Mouse (Mus musculus): ENCODE measurements at regions not wholly inside any gene's neighbourhood (a gene's known extent, or its start where the extent isn't known, plus 50 kb on each side); places are given as distances from the start of the nearest gene placed in this dataset.

DNA sequence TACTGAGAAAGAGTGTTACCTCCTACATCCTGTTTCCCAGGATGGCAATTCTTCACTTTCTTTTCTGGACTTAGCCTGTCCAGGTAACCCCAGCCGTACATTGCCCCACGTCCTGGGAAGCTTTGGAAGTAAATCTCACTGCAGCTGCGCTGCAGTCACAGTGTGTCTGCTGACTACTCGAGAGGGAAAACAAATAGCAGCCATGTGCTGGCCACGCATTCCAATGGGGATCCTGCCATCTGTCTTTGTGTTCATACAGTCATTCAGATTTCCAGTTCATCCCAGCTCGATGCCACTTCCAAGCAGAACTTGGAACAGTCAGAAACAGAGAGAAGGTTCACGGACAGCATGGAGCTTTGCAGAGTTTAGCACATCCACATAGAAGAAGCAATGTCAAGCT, 690.2 kb upstream of the Acvr2a start:
- ATAC-seq = peak; percentile 79
- 24% methylated on average over 7 of the region's 7 CpGs for WGBS
- TF ChIP-seq CTCF (IDR thresholded peaks at IDR 0.05; ENCODE audit: low read depth) = no peak

DNA sequence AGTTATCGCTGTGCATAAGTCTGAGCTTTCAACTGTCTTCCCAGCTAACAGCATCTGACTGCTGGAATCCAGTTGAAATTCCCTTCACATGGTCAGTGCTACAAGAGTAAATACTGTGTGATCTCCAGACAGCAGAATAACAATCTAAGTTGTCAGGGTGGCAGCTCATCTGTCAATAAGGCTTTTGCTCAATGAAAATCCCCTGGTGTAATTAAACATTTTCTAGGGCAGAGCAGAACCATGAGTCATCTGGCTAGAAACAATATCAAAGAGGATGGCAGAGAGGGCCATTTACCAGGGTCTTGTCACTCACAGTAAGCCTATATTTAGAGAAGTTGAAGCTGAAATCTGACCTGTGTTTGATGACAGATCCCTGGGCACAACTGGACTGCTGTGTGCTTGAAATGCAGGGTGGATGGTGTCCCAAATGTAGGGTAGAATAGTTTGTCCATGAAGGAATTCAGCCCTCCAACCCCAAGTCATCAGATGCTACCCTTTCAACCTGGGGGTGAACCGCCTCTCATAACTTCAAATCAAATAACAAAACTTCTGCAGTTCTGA, 675.8 kb upstream of the Acvr2a start:
- Histone ChIP-seq H3K4me1 (ENCODE audit: insufficient read depth) (no peaks in the 10 kb centered on the region), H3K36me3 (ENCODE audit: insufficient read depth) (no peaks in the 10 kb centered on the region), H3K4me3 (ENCODE audit: low read depth, low read length) (no peak overlapping the region), H3K27ac (ENCODE audit: low read depth, low read length) (no peak overlapping the region), H3K9ac (no peak overlapping the region), H3K9me3 (ENCODE audit: low read length) (no peaks in the 10 kb centered on the region), H3K27me3 (ENCODE audit: insufficient read depth, low read length) (no peaks in the 10 kb centered on the region), H3K4me2 (ENCODE audit: low read depth) (no peak overlapping the region)
- DNase-seq (no peak), ATAC-seq (no peak)
- WGBS = 97% methylated on average over 2 of the region's 2 CpGs
- TF ChIP-seq CTCF (IDR thresholded peaks at IDR 0.05; ENCODE audit: low read depth) = no peak

More for the DNA sequence above, 690.2 kb upstream of the Acvr2a start:
- Histone ChIP-seq H3K27me3 (ENCODE audit: insufficient read depth, low read length) (no peaks in the 10 kb centered on the region), H3K36me3 (ENCODE audit: insufficient read depth) (no peaks in the 10 kb centered on the region), H3K4me2 (ENCODE audit: low read depth) (no peak overlapping the region), H3K27ac (ENCODE audit: low read depth, low read length) (no peak overlapping the region), H3K9ac (no peak overlapping the region), H3K9me3 (ENCODE audit: low read length) (no peaks in the 10 kb centered on the region), H3K4me3 (ENCODE audit: low read depth, low read length) (no peak overlapping the region), H3K4me1 (ENCODE audit: insufficient read depth) (no peaks in the 10 kb centered on the region)
- DNase-seq = peak; percentile 51

DNA sequence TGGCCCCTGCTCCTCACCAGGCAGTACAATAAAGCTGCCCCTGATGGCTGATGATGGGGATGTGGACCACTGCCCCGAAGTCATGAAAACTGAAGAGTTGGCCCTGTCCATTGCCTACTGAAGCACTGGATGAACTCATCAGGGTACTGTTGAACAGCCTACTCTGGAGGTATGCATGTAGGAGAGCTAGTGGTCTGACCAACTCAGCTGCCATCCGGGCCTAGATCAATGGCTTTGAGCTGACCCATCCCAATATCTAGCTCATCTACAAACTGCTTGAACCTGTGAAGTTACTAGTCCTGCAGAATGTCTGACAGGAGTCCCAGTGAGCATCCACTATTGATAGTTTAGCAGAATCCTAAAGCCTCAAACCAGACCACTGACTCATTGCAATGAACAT, 672.6 kb upstream of the Acvr2a start:
- Histone ChIP-seq H3K4me1 (ENCODE audit: insufficient read depth) (no peaks in the 10 kb centered on the region), H3K36me3 (ENCODE audit: insufficient read depth) (no peaks in the 10 kb centered on the region), H3K9me3 (ENCODE audit: low read length) (no peaks in the 10 kb centered on the region), H3K9ac (no peak overlapping the region), H3K4me2 (ENCODE audit: low read depth) (no peak overlapping the region), H3K27me3 (ENCODE audit: insufficient read depth, low read length) (no peaks in the 10 kb centered on the region), H3K27ac (ENCODE audit: low read depth, low read length) (no peak overlapping the region), H3K4me3 (ENCODE audit: low read depth, low read length) (no peak overlapping the region)
- DNase-seq (no peak), ATAC-seq (no peak)
- WGBS = 96% methylated on average over 2 of the region's 2 CpGs
- TF ChIP-seq CTCF (IDR thresholded peaks at IDR 0.05; ENCODE audit: low read depth) = no peak

DNA sequence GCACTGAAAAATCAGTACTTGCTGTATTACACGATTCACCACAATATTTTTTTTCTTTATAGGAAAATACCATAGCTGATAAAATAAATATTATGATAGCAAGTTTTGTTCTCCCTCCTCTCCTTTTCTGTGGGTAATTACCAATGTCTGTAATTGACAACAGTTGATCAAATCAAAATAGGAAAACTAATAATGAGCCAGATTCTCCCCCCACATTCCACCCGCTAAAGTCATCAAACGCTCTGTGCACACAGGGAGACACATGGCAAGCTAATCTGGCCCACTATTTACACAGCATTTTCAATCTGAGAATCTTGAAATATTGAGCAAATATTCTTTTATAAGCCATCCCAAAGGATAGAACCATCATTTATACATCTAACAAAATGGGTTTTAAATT, 659.2 kb upstream of the Acvr2a start:
- ATAC-seq = no peak
- WGBS = 71% methylated on average over 3 of the region's 3 CpGs

DNA sequence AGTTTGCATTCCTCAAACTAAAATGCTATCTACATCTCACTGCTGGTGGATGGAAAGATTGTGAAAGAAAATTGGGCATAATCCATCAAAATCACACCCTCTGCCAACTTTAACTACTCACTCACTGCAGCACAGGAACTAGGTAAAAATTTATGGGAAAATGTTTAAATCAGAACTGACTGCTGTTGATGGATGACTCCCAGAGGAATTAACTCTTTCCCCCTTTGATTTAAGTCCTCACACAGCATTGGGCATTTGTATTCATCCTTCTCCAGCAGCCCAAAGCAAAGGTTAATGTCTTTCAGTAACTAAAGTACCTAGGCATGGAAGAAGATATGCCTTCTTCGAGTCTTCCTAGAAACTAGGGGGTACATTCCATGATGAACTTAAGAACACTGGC, 641.3 kb upstream of the Acvr2a start:
- 80% methylated on average over 1 of the region's 1 CpGs for WGBS
- Histone ChIP-seq H3K9ac (no peak overlapping the region), H3K27ac (ENCODE audit: low read depth, low read length) (no peak overlapping the region), H3K4me2 (ENCODE audit: low read depth) (no peak overlapping the region), H3K36me3 (ENCODE audit: insufficient read depth) (no peaks in the 10 kb centered on the region), H3K27me3 (ENCODE audit: insufficient read depth, low read length) (no peaks in the 10 kb centered on the region), H3K9me3 (ENCODE audit: low read length) (no peaks in the 10 kb centered on the region), H3K4me3 (ENCODE audit: low read depth, low read length) (no peak overlapping the region), H3K4me1 (ENCODE audit: insufficient read depth) (no peaks in the 10 kb centered on the region)
- ATAC-seq (no peak), DNase-seq (no peak)
- no peak for TF ChIP-seq CTCF (IDR thresholded peaks at IDR 0.05; ENCODE audit: low read depth)

More for the DNA sequence above, 659.2 kb upstream of the Acvr2a start:
- H3K9ac ChIP-seq = no peak overlapping the region
- H3K36me3 ChIP-seq (ENCODE audit: insufficient read depth) = no peaks in the 10 kb centered on the region
- no peak overlapping the region for H3K4me2 ChIP-seq (ENCODE audit: low read depth)
- no peaks in the 10 kb centered on the region for H3K27me3 ChIP-seq (ENCODE audit: insufficient read depth, low read length)
- H3K4me3 ChIP-seq (ENCODE audit: low read depth, low read length) = no peak overlapping the region
- TF ChIP-seq CTCF (IDR thresholded peaks at IDR 0.05; ENCODE audit: low read depth) = no peak
- H3K4me1 ChIP-seq (ENCODE audit: insufficient read depth) = no peaks in the 10 kb centered on the region
- DNase-seq = no peak
- H3K9me3 ChIP-seq (ENCODE audit: low read length) = no peaks in the 10 kb centered on the region
- H3K27ac ChIP-seq (ENCODE audit: low read depth, low read length) = no peak overlapping the region

DNA sequence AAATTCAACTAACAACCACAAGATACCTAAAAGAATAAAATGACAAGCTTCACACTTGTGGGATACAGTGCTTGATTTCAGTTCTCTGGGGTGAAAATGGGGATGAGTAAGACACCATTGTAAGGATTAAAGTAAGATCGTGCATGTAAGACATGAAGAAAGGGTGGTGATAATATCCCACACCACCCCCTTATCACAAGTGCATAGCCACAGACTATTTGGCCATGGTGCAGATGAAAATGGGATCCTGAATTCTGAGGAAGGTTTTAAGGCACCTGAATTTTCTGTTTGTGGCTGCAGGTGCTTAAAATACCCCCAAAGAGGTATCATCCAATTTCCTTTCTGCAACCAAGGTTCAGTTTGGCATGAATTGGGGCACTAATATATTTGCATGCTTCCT, 627.7 kb upstream of the Acvr2a start:
- Histone ChIP-seq H3K9ac (no peak overlapping the region), H3K27me3 (ENCODE audit: insufficient read depth, low read length) (no peaks in the 10 kb centered on the region), H3K27ac (ENCODE audit: low read depth, low read length) (no peak overlapping the region), H3K4me1 (ENCODE audit: insufficient read depth) (no peaks in the 10 kb centered on the region), H3K9me3 (ENCODE audit: low read length) (no peaks in the 10 kb centered on the region), H3K36me3 (ENCODE audit: insufficient read depth) (no peaks in the 10 kb centered on the region), H3K4me3 (ENCODE audit: low read depth, low read length) (no peak overlapping the region), H3K4me2 (ENCODE audit: low read depth) (no peak overlapping the region)
- WGBS = 41% methylated on average over 1 of the region's 1 CpGs
- ATAC-seq (no peak), DNase-seq (no peak)
- TF ChIP-seq CTCF (IDR thresholded peaks at IDR 0.05; ENCODE audit: low read depth) = no peak

DNA sequence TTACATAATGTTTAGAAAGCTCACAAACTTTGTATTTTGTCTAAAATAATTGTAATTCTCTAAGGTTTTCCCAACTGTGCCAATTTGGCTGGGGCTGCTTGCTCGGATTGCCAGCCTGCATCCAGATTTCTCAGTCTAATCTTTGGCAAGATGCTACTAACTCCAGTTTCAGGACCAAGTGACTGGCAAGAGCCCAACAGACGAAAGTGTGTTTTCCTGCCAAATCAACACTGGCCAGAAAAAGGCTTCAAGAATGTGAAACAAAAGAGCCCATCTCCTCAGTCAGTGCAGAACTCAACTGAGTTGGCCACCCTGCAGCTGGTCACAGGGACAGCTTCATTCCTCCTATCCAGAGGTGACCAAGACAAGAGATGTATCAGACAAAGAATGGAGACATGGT, 627.3 kb upstream of the Acvr2a start:
- no peak overlapping the region for H3K9ac ChIP-seq
- H3K27ac ChIP-seq (ENCODE audit: low read depth, low read length) = no peak overlapping the region
- H3K4me1 ChIP-seq (ENCODE audit: insufficient read depth) = no peaks in the 10 kb centered on the region
- no peak overlapping the region for H3K4me3 ChIP-seq (ENCODE audit: low read depth, low read length)
- ATAC-seq = peak; percentile 73
- DNase-seq = peak; percentile 86
- no peaks in the 10 kb centered on the region for H3K9me3 ChIP-seq (ENCODE audit: low read length)
- no peak for TF ChIP-seq CTCF (IDR thresholded peaks at IDR 0.05; ENCODE audit: low read depth)
- 20% methylated on average over 2 of the region's 2 CpGs for WGBS
- no peaks in the 10 kb centered on the region for H3K36me3 ChIP-seq (ENCODE audit: insufficient read depth)
- H3K27me3 ChIP-seq (ENCODE audit: insufficient read depth, low read length) = no peaks in the 10 kb centered on the region
- H3K4me2 ChIP-seq (ENCODE audit: low read depth) = no peak overlapping the region

All from forebrain, postnatal 0 days (tissue).